Mouse (Mus musculus) brain, embryonic 14.5 days (tissue): ENCODE measurements at regions not wholly inside any gene's neighbourhood (a gene's known extent, or its start where the extent isn't known, plus 50 kb on each side); places are given as distances from the start of the nearest gene placed in this dataset.

Source experiments
- CTCF ChIP-seq: fragments of 200-500 bp; IDR thresholded peaks from 2 replicates; pipeline ENCODE4 v1.5.1; 2012; ENCODE audit warnings: inconsistent platforms, mild to moderate bottlenecking, moderate library complexity, borderline replicate concordance; ENCODE audit not compliant: insufficient read depth, insufficient read length; ENCODE audit errors: extremely low read depth
- POLR2A ChIP-seq: fragments of 200-500 bp; IDR thresholded peaks from 2 replicates; pipeline ENCODE4 v1.6.1; 2012; ENCODE audit warnings: mild to moderate bottlenecking, inconsistent platforms, borderline replicate concordance; ENCODE audit not compliant: poor library complexity, insufficient read depth, insufficient read length, severe bottlenecking; ENCODE audit errors: extremely low read depth

DNA sequence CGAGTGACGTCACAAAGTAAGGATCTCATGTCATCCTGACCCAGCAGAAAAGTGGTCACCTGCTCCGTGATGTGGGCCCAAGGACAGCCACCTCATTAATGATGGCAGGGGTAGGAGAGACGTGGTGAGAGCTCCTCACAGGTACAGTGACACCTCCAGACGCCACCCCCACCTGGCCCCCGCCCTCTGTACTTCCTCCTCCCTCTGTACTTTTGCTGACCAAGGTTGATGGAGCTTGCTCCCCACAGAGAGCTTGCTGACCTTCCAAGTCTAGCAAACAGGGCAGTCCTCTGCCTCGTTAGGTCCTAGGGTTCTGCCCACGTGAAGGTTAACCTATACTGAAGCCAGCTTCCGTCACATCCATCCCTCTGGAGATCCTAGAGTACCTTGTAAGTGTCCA lies 137.4 kb upstream of the 1600014C23Rik start:
- TF ChIP-seq CTCF (no peak), POLR2A (no peak)
